Mouse (Mus musculus) bone marrow, adult 2 months (tissue): ENCODE results near the gene Grik3.

ENCODE experiments used
- CTCF ChIP-seq: fragments of 200-500 bp; IDR thresholded peaks from 2 replicates; pipeline ENCODE4 v1.5.1; 2011; ENCODE audit warnings: low read length, control low read depth; ENCODE audit not compliant: control insufficient read depth, insufficient read depth
- POLR2A ChIP-seq: fragments of 200-500 bp; IDR thresholded peaks from 2 replicates; pipeline ENCODE4 v1.6.1; 2011; ENCODE audit warnings: low read depth, mild to moderate bottlenecking, control low read depth, low read length, borderline replicate concordance; ENCODE audit not compliant: control insufficient read depth

DNA sequence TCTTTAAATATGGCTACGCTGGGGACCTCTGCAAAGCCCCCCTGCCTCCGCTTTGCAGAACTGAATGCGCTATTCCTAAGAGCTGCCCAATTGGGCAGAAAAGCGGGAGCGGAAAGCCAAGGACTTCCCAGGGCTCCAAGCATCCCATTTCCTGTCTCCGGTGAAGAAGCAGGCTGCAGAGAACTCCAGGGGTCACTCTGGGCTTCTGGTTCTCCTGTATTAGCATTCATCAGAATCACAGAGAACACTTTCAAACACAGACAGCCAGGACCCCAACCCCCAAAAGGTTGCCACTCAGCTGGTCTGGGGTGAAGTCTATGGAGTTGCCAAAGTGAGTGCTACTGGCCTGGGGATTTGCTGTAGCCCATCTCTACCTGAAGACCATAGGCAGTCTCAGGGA, 8.4 kb downstream of the Grik3 start:
- TF ChIP-seq CTCF (no peak), POLR2A (no peak)
